Mouse (Mus musculus): Measurements from ENCODE around the gene Klf12. TPM values are rescaled to one million over a fixed set of nuclear protein-coding genes. Genes with fewer than 3 reads are reported as not detected.

Klf12 gene
- polyA plus RNA-seq, 2 experiments from 2014 or later, result 1.7 to 3.1 TPM

GRCm38 (mm10) chr14:100231384-100231783, 53.1 kb downstream of the Klf12 start:
- no peak for ATAC-seq

DNA sequence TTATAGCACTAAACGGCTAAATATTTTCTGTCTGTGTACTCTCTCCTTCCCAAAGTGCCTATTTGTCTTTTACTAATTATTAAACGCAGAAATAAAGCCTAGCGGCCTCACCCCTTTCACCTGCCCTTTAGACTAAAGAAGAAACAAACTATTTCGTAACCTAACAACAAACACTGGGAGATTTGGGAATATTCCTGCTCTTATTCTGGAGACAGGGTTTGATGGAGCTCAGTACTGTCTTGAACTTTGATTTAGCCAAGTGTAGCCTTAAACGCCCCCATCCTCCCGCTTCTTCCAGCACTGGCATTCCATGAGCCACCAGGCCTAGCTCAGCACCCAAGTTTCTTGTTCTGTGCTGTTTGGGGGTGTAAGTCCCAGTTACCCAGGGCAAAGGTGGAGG, 56.4 kb downstream of the Klf12 start:
- no peak for ATAC-seq

DNA sequence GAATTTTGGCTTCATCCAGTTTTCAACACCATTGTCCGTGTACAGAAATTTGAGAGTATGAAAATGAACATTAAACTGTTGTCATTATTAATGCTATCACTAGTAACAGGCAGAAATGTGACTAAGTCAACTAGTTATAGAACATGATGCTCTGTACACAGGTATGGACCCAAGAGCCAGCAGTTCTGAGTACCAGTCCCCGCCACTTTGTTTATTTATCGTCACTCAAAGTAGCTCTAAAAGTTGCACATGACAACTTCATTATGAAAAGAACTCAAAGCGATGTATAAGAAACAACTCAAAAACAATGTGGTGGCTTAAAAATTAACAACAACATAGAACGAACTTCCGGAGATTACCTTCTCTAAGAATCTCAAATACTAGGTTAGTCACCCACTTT, 56.8 kb downstream of the Klf12 start:
- ATAC-seq, result no peak

- no peak for ATAC-seq
These were observed 60.3 kb downstream of the Klf12 start for GRCm38 (mm10) chr14:100224151-100224550.

DNA sequence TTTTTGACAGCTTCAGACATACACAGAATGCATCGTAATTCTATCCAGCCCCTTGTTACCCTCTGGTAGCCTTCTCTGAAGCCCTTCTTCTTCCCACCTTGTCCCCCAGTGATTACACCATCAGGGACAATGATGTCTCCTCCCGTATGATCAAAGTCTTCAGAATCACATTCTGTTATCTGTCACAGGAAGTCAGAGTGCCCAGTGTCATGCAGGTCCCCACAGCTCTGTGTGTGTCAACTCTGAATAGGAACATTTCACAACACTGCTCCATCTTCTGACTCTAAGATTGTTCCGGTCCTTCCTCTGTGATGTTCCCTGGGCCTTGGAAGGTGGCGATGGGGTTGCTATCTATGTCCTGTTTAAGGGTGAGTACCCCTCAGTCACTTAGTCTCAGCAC, 62.2 kb downstream of the Klf12 start:
- peak; percentile 46 for ATAC-seq

DNA sequence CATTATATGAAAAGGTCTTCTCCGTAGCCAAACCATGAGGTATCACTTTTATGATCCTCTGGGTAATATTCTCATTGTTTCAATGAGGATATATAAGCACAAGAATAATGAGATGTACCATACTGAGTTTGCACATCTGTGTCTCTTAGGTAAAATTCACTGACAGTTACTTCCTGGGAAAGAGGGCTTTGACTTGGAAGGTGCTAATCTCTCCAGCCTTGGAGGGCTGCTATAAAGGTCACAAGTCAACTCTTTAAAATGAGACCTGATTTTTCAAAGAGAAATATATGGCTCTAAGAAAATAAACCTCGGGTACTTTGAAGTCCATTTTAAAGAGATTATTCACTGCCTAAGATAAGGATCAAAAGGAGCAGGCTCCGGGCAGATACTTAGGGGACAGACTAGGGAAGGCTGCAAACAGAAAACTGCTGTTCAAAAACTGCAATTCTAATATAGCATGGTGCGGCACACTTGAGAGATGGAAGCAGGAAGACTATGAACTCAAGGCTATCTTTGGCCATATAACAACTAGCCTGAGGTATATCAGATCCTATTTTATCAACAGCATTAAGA, 69.2 kb downstream of the Klf12 start:
- ATAC-seq, result no peak

GRCm38 (mm10) chr14:100213066-100213465, 71.4 kb downstream of the Klf12 start:
- ATAC-seq, result peak; percentile 63

DNA sequence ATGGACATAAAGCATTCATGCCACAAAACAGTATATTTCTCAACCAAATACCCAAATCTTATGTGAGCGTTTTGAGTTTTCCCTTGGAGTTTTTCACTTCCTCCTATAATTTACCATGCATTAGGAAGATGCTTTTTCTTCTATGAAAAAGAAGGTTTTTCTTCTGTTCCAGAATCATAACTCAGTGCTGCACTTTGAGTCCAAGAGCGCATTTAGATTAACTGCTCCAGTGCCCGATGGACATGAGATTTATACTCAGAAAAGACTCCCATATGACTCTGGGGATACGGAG, 72.7 kb downstream of the Klf12 start:
- ATAC-seq, result no peak

DNA sequence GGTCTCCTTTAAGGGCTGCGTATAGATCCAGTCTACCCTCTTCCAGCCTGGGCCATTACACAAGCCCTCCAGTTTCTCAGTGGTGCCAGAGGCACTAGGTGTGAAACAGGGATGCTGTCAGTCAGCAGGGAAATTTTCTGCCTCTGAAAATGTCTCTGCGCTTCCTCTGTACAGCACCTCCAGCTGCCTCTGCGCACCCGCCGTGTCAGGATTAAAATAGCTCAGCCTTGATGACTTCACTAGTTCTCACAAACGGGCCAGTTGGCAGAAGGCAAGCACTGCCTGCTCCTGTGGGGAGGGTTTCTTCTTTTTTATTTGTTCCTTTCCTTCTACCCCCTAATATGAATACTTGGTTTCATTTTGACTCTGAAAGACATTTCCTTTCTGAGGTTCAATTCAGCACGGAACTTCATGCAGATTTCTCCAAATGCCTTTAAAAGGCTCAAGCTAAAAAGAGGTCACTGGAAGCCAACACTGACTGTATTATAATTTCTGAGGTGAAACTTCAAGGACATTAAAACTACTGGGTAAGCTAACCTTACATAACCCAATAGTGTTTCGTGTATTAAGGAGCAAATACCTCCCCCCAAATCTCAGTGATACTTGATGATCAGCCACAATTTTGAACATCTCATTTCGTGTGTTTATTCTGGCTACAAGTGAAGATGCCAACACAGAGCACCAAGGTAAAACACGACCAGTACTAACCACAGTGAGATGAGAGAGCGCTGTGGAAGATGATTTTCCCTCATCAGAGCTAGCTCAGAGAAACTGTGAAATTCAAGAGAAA, 73.2 kb downstream of the Klf12 start:
- peak; percentile 73 for ATAC-seq

DNA sequence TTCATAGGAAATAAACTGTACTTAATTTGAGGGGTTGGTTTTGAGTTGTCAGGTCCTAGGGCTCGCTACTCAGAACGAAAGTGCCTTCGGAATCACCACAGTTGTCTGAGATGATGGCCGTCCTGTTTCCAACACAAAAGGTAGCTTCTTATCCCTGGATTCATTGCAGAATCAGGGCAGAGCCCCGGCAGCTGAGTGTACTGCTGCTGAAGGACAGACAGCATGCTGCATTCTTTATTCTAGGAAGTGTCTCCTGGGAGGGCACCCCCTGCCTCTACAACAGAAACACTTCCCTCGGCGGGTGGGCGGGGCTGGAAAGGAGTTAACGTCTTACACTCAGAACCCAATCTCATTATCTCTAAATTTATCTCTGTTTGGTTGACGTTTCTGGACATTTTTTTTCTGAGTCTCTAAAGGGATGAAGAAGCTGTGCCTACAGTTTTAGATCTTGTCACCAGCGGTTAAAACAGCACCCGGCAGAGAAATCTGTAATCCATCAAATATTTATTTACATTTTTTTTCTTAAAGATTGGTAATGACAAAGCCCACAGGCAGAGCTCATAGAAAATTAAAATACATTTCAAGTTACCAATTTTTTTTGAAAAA, 74.6 kb downstream of the Klf12 start:
- peak; percentile 25 for ATAC-seq

GRCm38 (mm10) chr14:100207081-100207480, 77.4 kb downstream of the Klf12 start:
- ATAC-seq, result no peak

DNA sequence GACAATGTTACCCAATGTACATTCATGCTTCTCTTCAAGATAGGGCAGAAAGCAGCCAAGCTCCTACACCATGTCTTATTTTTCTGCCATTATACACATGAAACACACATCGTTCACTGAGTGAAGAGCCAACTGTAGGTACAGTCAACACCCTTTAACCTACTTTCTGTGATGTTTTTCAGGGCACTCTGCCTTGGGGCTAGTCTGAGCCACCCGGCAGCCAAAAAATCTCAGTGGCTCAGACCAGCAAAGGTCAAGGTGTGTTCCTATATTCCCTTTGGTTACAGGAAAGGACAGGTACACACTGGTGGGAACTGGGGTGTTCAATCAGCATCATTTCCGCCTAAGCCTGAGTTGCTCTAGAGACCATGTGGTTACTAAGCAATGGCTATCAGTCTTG, 78.3 kb downstream of the Klf12 start:
- ATAC-seq, result no peak

- ATAC-seq, result no peak
These were observed 84.3 kb downstream of the Klf12 start for GRCm38 (mm10) chr14:100200058-100200688.

DNA sequence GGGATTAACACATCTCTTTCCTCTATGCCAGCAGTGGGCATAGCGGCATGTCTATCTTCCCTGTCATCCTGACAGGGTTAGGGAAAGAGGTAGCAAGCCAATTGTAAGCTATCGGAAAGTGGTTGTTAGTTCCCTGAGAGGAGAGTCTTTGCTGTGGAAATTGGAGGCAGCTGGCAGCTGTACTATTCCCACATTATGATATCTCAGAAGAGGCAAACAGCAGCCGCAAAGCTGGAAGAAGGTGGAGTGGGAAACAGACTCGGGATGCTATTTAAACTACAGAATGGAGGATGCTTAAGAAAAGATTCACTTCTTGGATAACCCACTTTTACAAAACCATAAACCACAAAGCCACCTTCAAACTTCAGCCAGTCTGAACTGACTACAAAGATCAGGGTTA, 85.8 kb downstream of the Klf12 start:
- ATAC-seq, result no peak

DNA sequence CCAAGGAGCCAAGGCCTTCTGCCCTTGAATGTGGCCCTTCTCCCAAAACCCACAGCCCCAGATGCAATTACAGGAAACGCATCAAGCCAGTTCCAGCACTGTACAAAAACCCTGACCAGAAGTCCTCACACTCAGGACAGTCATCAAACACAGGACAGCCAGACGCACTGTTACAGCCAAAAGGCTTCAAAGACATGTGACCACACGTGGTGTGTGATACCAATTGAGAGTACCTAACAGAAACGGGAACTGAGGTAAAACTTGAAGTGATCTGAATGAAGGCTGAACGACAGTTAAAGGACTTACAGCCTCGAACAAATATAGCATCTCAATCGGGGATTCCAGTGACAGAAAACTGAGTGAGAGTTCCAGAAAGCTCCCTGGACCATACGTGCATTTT, 87.3 kb downstream of the Klf12 start:
- ATAC-seq, result no peak

DNA sequence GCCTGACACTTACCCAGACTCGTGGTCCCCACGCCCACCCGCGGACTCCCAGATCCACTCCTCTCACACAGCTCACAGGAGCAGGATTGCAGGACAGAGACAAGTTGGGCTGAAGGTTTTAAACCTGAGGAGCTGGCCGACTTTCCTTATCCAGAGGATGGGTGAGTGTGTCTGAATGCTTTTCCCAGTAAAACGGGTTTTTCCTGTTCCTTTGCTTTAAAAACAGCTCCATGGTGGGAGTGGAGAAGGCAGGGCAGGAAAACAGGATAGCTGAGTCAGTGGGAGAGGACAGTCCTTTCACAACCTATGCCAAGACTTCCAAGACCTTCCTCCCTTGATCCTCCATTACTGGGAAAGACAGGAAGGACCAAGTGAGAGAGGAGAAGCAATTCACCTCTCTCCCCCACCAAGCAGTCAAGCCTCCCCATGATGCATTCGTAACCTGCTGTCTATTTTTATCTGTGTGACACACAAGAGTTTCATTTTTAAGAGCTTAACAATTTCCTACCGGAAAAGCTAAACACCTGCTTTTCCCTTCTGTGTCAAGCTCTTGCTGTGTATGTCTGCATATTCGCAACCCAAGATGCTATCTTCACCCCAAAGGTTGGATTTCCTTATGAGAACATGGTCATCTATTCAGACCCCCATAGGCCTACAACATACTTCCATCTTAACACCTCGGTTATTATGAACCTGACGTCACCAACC, 94.8 kb downstream of the Klf12 start:
- no peak for ATAC-seq

DNA sequence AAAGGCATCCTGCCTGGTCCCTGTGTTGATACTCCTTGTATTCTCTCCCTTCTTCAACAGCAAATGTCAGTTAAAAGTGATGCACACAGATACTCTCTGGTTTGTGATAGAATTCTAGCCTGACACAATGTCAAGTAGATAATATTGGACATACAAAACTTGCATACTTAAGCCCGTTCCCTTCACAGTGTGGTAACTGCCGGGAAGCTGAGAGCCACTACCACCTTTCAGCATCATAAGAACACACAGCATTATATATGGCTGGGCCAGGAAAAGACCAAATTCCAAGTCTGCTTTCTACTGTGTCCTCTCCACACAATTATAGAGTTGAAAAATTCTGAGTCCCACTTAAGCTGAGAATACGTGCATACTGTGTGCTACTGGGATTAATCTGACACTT, 97.1 kb downstream of the Klf12 start:
- no peak for ATAC-seq

- no peak for ATAC-seq
These were observed 106.7 kb downstream of the Klf12 start for GRCm38 (mm10) chr14:100177796-100178195.

GRCm38 (mm10) chr14:100165075-100165474, 119.4 kb downstream of the Klf12 start:
- no peak for ATAC-seq

DNA sequence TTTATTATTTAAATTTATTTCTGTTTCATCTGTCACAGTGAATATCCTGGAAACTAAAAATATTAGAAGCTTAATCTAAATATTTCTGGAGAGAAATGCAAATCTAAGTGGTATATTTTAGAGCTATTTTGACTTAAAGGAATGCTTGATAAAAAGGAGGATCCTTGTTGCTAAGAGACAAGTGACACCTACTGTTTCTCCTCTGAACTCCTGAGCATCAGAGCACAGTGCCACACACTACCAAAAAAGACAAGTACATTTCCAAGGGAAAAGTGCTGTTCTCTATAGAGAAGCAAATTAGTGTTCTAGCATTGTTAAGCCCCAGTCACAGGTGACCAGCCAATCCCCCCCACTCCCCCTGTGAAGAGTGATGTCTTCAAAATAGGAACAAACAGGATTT, 127.8 kb downstream of the Klf12 start:
- ATAC-seq, result no peak

- ATAC-seq, result no peak
These were observed 136.8 kb downstream of the Klf12 start for GRCm38 (mm10) chr14:100147666-100148065.

DNA sequence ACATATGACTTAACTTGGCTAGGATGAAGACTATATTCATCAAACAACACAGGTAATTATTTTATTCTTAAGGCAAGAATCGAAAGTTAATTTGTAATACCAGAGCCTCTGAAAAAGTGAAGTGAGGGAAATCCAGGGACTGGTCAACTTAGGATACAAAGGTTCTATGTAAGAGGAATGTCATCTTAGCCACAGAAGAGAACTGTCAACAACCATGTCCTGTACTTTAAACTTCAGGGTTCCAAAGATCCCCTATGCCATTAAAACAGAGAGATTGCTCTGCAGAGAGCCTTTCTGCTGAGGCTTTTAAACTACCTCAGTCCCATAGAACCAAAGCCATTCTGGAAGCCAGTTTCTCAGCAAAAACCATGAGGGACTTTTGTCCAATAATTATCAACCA, 144.1 kb downstream of the Klf12 start:
- ATAC-seq, result no peak

GRCm38 (mm10) chr14:100134304-100134703, 150.2 kb downstream of the Klf12 start:
- ATAC-seq, result no peak
